Mouse (Mus musculus) cerebellum, adult 11-12 months (tissue): ENCODE measurements around the gene Rims3.

Experiments used
- DNase-seq: peaks from one replicate; pipeline ENCODE4 v3.0.0; 2022

Gene Rims3

GRCm38 (mm10) chr4:120854588-120855319 lies at the start of gene Rims3:
Gene Rims3, plus strand, starts transcription at chr4:120854816.
- peak; percentile 77 for DNase-seq

GRCm38 (mm10) chr4:120805816-120806215 lies 48.8 kb upstream of the Rims3 start:
- no peak for DNase-seq

GRCm38 (mm10) chr4:120813762-120814161 lies 40.9 kb upstream of the Rims3 start:
- DNase-seq, result no peak

GRCm38 (mm10) chr4:120814171-120814570 lies 40.4 kb upstream of the Rims3 start:
- DNase-seq, result no peak

- DNase-seq, result no peak
These were observed 39.5 kb upstream of the Rims3 start for GRCm38 (mm10) chr4:120815163-120815562.

- peak; percentile 77 for DNase-seq
These were observed 38.8 kb upstream of the Rims3 start for GRCm38 (mm10) chr4:120815622-120816334.

GRCm38 (mm10) chr4:120817002-120817774 lies 37.4 kb upstream of the Rims3 start:
- no peak for DNase-seq

GRCm38 (mm10) chr4:120817951-120818350 lies 36.7 kb upstream of the Rims3 start:
- DNase-seq, result no peak

GRCm38 (mm10) chr4:120819296-120819695 lies 35.3 kb upstream of the Rims3 start:
- no peak for DNase-seq

- DNase-seq, result no peak
These were observed 34.7 kb upstream of the Rims3 start for GRCm38 (mm10) chr4:120819871-120820270.

- DNase-seq, result no peak
These were observed 32.3 kb upstream of the Rims3 start for GRCm38 (mm10) chr4:120822191-120822911.

- DNase-seq, result peak; percentile 98
These were observed 29.5 kb upstream of the Rims3 start for GRCm38 (mm10) chr4:120825100-120825553.

GRCm38 (mm10) chr4:120825577-120826326 lies 28.9 kb upstream of the Rims3 start:
- DNase-seq, result peak; percentile 98

- peak; percentile 54 for DNase-seq
These were observed 28.2 kb upstream of the Rims3 start for GRCm38 (mm10) chr4:120826418-120826817.

- no peak for DNase-seq
These were observed 23.8 kb upstream of the Rims3 start for GRCm38 (mm10) chr4:120830767-120831166.

- DNase-seq, result no peak
These were observed 23.1 kb upstream of the Rims3 start, which contains the start of gene Nfyc for GRCm38 (mm10) chr4:120831472-120831871. Gene Nfyc, minus strand, starts transcription at chr4:120831572.

- DNase-seq, result no peak
These were observed 13.3 kb upstream of the Rims3 start for GRCm38 (mm10) chr4:120841342-120841741.

GRCm38 (mm10) chr4:120844423-120845082 lies 10.1 kb upstream of the Rims3 start:
- DNase-seq, result no peak

GRCm38 (mm10) chr4:120845098-120845497 lies 9.5 kb upstream of the Rims3 start:
- no peak for DNase-seq

GRCm38 (mm10) chr4:120848909-120849308 lies 5.7 kb upstream of the Rims3 start:
- DNase-seq, result no peak

GRCm38 (mm10) chr4:120849451-120849850 lies 5.2 kb upstream of the Rims3 start:
- DNase-seq, result no peak
